30 mouse cellular contexts compared by ENCODE assay signal in the genomic region with DNA sequence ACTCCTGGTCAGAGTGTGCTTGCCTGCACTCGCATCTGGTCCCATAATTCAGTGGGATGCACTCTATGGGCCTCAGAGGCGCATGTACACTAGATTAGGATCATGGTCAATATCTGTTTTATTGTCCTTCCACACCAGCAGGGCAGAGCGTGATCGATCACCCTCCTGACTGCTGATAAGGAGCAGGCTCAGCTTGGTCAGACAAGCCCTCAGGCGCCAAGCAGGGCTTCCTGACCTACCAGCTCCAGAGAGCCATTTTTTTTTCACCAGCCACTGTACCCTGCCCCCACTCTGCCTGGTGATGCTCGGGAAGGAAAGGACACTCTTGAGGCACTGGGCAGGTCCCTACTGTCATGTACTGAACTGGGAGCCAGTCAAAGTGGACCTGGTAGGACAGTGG.
A peak's percentile ranks its signal among the peaks of the same experiment; 100 is the strongest.
DNase-seq lines count a peak whose midpoint lies in the region; ATAC-seq lines count a peak whose summit lies in the region.
"Had no signal": no experiment of that assay in that cellular context is flagged by ENCODE, and none has a peak within 500 bp of the region (broad histone marks: within the 10 kb centered on the region; RNA-seq: fewer than 3 reads in every experiment).

No protein-coding gene starts in this region.

- no peak overlapping the region for H3K27ac ChIP-seq in kidney, embryonic 14.5 days (ENCODE audit: low read depth, low read length)
- no peak overlapping the region for H3K27ac ChIP-seq in intestine, embryonic 15.5 days
- H3K27ac ChIP-seq: embryonic facial prominence, embryonic 13.5 days; gastrocnemius, adult 2 months; kidney, embryonic 15.5 days; left cerebral cortex, adult 2 months; limb, embryonic 12.5 days; liver, embryonic 15.5 days; neural tube, embryonic 12.5 days had no signal

- H3K4me2 ChIP-seq in kidney, embryonic 14.5 days (replicated peaks; ENCODE audit: low read depth, low read length), result no peak overlapping the region
- H3K4me2 ChIP-seq in intestine, embryonic 15.5 days (replicated peaks), result no peak overlapping the region
- H3K4me2 ChIP-seq: embryonic facial prominence, embryonic 13.5 days; hindbrain, embryonic 14.5 days; kidney, embryonic 15.5 days; limb, embryonic 12.5 days; liver, embryonic 15.5 days; lung, embryonic 14.5 days; neural tube, embryonic 12.5 days had no signal

- 0 out of 2 replicates have a peak, but pooled peaks have one; percentile 13 for ATAC-seq in kidney, embryonic 14.5 days (ENCODE audit: low FRiP score, low TSS enrichment)
- peak; percentile 51; the same call in 1 of the 2 replicates for ATAC-seq in intestine, embryonic 15.5 days
- ATAC-seq: activated CD4-positive, CD25-positive, alpha-beta regulatory T cell, adult 4 months; forebrain, embryonic 16.5 days; inflammation-experienced regulatory T-cells, adult 6 months; midbrain, embryonic 16.5 days had no signal

- 68% methylated on average over 6 of the region's 6 CpGs for WGBS in kidney, embryonic 14.5 days
- 35% methylated on average over 6 of the region's 6 CpGs for whole genome bisulfite sequencing in intestine, embryonic 15.5 days

- no peaks in the 10 kb centered on the region for H3K36me3 ChIP-seq in kidney, embryonic 14.5 days (ENCODE audit: control insufficient read depth, insufficient read depth, low read length)
- no peaks in the 10 kb centered on the region for H3K36me3 ChIP-seq in intestine, embryonic 15.5 days
- H3K36me3 ChIP-seq: embryonic facial prominence, embryonic 13.5 days; forebrain, embryonic 10.5 days; kidney, embryonic 15.5 days; limb, embryonic 12.5 days; liver, embryonic 15.5 days; neural tube, embryonic 12.5 days had no signal

- no peaks in the 10 kb centered on the region for H3K27me3 ChIP-seq in kidney, embryonic 14.5 days (ENCODE audit: control insufficient read depth, insufficient read depth, low read length)
- H3K27me3 ChIP-seq in intestine, embryonic 15.5 days (replicated peaks), result no peaks in the 10 kb centered on the region
- H3K27me3 ChIP-seq: embryonic facial prominence, embryonic 13.5 days; kidney, embryonic 15.5 days; limb, embryonic 12.5 days; liver, embryonic 15.5 days; neural tube, embryonic 12.5 days had no signal

- no peak overlapping the region for H3K9ac ChIP-seq in kidney, embryonic 14.5 days (ENCODE audit: low read depth, low read length)
- no peak overlapping the region for H3K9ac ChIP-seq in intestine, embryonic 15.5 days
- H3K9ac ChIP-seq: embryonic facial prominence, embryonic 13.5 days; hindbrain, embryonic 14.5 days; kidney, embryonic 15.5 days; limb, embryonic 12.5 days; liver, embryonic 15.5 days; lung, embryonic 14.5 days; neural tube, embryonic 12.5 days had no signal

- peak; percentile 4 for DNase-seq in embryo, embryonic 11 days
- DNase-seq in embryo, embryonic 9.5 days (ENCODE audit: extremely low spot score), result no peak
- DNase-seq in kidney, adult 8-10 months, result no peak
- DNase-seq in MN1 (ENCODE audit: low spot score), result peak; percentile 51
- no peak for DNase-seq in layer of hippocampus, postnatal 10 days (ENCODE audit: low spot score in 2 of 2)
- DNase-seq: B cell, adult 2 months; cerebellum, adult 2 months; cerebellum, postnatal 14 days; gastrocnemius, adult 2 months; heart, postnatal 14 days; kidney, postnatal 25 days; lung, embryonic 14.5 days; lung, postnatal 14 days; right cerebral cortex, postnatal 4 days; thymus, adult 2 months; thymus, postnatal 36 days had no signal

- H3K4me3 ChIP-seq in kidney, embryonic 14.5 days (ENCODE audit: low read length), result no peak overlapping the region
- H3K4me3 ChIP-seq in intestine, embryonic 15.5 days (replicated peaks), result no peak overlapping the region
- H3K4me3 ChIP-seq: embryonic facial prominence, embryonic 13.5 days; forebrain, embryonic 10.5 days; gastrocnemius, adult 2 months; kidney, embryonic 15.5 days; left cerebral cortex, adult 2 months; limb, embryonic 12.5 days; liver, embryonic 15.5 days; neural tube, embryonic 12.5 days had no signal

- peaks cover 11% of the 10 kb centered on the region; the same call in 1 of the 2 replicates for H3K4me1 ChIP-seq in kidney, embryonic 14.5 days (ENCODE audit: control insufficient read depth, insufficient read depth, low read length)
- no peaks in the 10 kb centered on the region for H3K4me1 ChIP-seq in intestine, embryonic 15.5 days (replicated peaks)
- H3K4me1 ChIP-seq: liver, embryonic 15.5 days had no signal

- H3K9me3 ChIP-seq in kidney, embryonic 14.5 days (ENCODE audit: control insufficient read depth, low read length), result no peaks in the 10 kb centered on the region
- H3K9me3 ChIP-seq in intestine, embryonic 15.5 days, result no peaks in the 10 kb centered on the region
- H3K9me3 ChIP-seq: embryonic facial prominence, embryonic 13.5 days; forebrain, embryonic 10.5 days; kidney, embryonic 15.5 days; limb, embryonic 12.5 days; liver, embryonic 15.5 days; neural tube, embryonic 12.5 days had no signal

Comparison
In these comparisons a context has a peak if more than half of its experiments do, and no peak if none do; other contexts are left out.
1. DNase-seq: peak in embryo, embryonic 11 days (single experiment) and MN1 (single experiment); none in embryo, embryonic 9.5 days (single experiment), kidney, adult 8-10 months (0 of 2) and layer of hippocampus, postnatal 10 days (0 of 2).